Mouse (Mus musculus): Measurements from ENCODE around the gene Camk1g. TPM values are rescaled to one million over a fixed set of nuclear protein-coding genes. Genes with fewer than 3 reads are reported as not detected.
A peak's percentile ranks its signal among the peaks of the same experiment; 100 is the strongest.

The Camk1g gene
- total RNA-seq, 1 experiment from 2014 or later = 0.09 TPM

DNA sequence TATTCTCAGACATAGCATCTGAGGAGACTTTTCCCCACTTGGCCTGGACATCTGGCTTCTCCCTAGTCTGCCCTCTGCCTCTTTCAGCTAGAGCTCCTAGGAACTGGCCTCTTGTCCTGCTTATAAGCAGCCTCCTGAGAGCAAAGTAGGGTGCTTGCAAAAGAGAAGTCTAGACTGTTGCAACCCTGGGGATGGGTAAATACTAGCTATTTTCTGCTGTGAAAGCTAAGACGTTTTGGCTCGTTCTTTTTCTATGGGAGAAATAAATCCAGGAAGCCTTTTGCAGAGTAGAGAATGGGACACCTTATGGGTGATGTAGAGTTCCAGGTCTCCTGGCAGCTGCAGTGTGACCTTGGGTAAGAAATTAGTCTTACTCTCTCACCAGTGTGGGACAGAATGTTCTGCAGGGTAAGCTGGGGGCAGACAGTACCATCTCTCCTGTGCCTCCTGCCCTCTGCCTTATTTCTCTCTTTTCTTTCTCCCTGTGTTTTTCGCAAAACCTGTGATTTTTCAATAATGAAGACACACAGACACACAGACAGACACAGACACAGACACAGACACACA, 59.5 kb downstream of the Camk1g start:
- ATAC-seq (replicated peaks; ENCODE audit: low read depth, poor library complexity, severe bottlenecking) = no peak

DNA sequence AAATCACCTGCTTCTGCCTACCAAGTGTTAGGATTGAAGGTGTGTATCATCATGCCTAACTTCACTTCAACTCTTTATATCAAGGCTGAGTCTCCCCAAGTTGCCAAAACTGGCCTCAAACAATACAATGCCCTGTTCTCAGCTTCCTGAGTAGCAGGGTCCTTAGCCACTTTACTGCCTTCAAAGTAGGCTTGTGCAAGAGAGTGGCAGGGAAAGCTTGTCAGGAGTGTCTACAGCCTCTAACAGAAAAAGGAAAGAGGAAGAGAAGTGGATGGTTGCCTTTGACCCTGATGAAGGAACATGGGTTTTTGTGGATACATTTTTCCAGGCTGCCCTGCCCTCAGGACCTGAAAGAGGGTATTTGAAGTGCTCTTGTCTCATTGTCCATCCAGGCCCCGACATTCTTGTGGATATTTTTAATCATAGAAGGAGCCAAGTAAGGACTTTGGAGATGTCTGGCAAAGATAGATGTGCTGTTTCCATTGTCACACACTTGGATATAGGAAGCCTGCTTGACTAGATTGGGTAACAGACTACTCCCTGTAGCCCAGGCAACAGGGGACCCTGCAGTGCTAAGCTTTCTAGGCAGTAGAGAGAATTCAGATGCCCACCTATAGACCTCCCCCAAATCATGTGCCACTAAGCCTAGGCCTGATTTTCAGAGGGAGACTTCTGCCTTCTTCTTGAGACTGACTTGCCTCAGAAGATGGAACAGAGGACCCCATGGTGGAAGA, 60.1 kb downstream of the Camk1g start:
- ATAC-seq (replicated peaks; ENCODE audit: low read depth, poor library complexity, severe bottlenecking) = peak; percentile 47; the same call in 1 of the 2 replicates

DNA sequence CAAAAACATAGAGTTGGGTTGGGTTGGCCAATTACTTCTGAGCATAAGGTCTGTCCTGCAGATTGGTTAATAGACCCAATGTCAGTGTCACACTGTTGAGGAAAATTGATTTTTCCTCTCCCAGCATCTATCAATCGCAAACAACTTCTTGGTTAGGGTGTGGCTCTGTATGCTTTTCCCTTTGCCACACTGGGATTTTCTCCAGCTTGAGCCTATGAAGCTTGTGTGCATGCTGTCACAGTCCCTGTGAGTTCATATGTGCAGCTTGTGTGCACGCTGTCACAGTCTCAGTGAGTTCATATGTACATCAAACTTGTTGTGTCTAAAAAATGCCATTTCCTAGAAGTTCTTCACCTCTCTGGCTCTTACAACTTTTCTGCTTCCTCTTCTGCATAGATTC, 63.3 kb downstream of the Camk1g start:
- ATAC-seq (replicated peaks; ENCODE audit: low read depth, poor library complexity, severe bottlenecking) = no peak

DNA sequence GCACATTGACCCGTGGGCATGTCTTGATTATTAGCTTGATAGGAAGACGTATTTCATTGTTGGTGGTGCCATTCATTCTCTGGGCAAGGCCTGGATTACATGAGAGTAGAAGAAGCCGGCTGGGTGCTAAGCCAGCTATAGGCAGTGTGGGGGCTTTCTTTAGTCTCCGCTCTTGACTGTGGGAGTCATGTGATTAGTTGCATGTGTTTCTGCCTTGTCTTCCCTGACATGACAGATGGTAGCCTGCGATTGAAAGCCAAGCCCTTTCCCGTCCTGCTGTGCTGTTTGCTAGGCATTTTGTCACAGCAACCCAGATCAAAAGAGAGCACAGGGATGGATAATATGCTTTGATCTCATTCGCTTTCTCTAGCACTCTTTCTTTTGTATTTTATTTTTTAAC, 64.7 kb downstream of the Camk1g start:
- ATAC-seq (replicated peaks; ENCODE audit: low read depth, poor library complexity, severe bottlenecking) = no peak

DNA sequence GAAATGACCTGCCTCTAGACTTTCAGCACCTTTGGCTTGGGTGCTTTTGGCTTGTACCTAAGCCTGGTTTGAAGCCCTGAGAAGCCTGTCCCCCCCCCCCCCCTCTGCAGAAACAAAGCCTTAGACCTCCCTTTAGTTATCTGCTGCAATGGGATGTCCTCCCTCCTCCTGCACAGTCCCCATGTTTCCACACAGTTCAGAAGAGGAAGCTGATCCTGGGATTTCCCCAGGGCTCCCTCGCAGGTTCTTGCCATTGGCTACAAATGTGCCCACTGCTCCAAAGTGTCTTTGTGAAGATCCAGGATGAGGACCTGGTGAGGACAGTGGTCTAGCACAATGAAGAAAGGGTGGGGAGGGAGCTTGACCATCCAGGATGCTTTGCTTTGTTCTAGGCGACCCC, 67.0 kb downstream of the Camk1g start:
- ATAC-seq (replicated peaks; ENCODE audit: low read depth, poor library complexity, severe bottlenecking) = no peak

DNA sequence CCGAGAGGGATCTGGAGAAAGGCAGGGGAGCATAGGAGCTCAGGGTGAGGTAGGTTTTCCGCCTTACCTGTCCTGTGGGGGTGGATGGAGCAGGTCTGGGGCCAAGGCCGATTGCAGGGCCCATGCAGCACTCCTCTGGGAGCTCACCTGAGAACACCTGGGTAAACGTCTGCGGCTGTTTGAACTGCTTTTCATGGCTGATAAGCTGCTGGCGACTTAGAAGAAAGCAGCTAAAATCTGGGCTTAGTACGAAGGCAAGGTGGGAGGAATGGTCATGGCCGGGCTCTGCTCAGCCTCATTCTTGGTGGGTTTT, 68.0 kb downstream of the Camk1g start:
- ATAC-seq (replicated peaks; ENCODE audit: low read depth, poor library complexity, severe bottlenecking) = no peak

DNA sequence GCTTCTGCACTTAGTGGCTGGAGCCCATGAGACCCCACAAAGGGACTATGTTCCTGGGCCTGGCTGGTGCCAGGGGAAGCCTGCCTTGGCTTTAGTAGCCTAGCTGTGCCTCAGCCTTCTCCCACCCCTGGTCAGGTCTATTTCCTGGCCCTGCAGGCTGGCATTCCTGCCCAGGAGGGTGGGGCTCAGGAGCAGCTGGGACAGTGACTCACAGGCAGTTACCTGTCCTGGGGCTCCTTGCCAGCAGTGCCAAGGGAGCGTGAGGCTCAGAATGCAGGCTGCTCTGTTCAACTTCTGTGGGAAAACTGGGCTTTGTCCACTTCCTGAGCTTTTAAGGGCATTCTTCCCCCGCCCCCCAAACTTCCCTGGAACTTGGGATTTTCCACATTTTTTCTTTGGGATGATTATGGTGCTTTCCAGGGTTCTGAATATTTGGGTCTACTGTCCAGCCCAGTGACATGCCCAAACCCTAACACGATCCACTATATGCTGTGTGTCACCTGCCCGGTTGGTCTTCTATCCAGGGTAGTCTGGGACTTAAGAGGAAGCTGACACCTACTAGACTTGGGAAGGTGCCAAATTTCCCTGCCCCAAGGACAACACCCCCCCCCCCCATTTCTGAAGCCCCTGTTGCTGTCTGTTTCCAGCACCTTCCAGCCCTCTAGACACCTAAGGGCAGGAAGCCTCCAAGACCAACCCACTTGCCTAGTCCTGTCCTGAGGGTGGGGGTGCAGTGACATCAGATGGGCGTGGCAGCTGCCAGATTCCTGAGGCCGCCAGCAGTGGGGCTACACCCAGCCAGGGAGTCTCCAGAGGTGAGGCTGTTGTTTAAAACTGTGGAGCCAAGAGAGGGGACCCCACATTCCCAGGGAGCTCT, 68.6 kb downstream of the Camk1g start:
- ATAC-seq (replicated peaks; ENCODE audit: low read depth, poor library complexity, severe bottlenecking) = no peak

DNA sequence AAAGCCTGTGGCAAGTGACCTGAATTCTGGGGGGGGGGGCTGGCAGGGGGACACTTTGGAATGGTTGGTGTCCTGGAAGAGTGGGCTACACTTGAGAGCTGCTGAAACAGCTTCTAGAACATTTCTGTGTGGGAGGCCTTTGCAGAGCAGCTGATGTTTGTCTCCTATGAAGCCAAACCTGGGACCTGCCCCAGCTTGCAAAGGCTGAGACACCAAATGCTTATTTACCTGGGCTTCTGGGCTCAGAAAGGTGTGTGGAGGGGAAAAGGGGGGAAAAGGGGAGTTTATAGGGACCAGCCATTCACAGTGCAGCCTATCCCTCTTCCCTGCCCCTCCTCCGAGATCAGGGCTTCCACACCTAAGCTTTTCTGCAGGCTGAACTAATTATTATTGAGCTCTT, 70.1 kb downstream of the Camk1g start:
- no peak for ATAC-seq (replicated peaks; ENCODE audit: low read depth, poor library complexity, severe bottlenecking)

DNA sequence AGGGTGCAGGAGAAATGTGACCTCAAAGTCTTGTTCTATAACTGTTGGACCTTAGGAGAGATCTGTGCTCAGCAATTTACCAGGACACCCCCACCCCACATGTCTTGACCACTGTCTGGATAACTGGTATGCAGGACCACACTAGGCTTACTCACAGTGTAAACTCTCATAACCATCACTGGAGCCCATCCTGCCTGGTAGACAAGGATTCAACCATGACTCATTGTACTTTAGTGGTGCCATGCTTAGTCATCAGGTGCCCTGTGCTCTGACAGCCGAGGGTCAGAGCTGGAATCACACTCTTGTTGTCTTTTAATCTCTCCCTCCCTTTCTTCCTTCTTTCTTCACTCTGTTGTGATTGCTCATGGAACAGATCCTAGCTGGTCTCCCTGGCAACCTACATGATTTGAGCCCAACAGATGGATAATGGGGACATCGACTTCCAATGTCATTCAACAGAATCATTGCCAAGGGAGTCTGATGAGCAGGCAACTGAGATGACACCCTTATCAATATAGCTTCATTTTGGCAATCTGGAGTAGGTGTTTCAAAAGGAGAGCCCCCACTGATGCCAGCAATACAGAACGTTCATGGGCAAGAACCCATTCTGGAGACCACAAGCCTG, 71.8 kb downstream of the Camk1g start:
- no peak for ATAC-seq (replicated peaks; ENCODE audit: low read depth, poor library complexity, severe bottlenecking)

Other genes starting within 250 kb of the Camk1g start
- 11.9 and 22.1 TPM in 2 replicates for gene Diexf, start 240.0 kb downstream of the Camk1g start, total RNA-seq (2017)
- gene Irf6, start 217.2 kb downstream of the Camk1g start, total RNA-seq (2017) = 1.0 and 1.6 TPM in 2 replicates
- 12.7 and 13.0 TPM in 2 replicates for gene A130010J15Rik, start 202.3 kb downstream of the Camk1g start, total RNA-seq (2017)
- gene Traf3ip3, start 168.6 kb downstream of the Camk1g start, total RNA-seq (2017) = 36.7 and 65.1 TPM in 2 replicates
- gene Lamb3, start 162.6 kb downstream of the Camk1g start, total RNA-seq (2017) = 0.39 and 2.1 TPM in 2 replicates
- gene Hsd11b1, start 106.2 kb downstream of the Camk1g start, total RNA-seq (2017) = 1.4 TPM in 1 of 2 replicates, not detected in the other
- 0.29 and 3.4 TPM in 2 replicates for gene G0s2, start 97.1 kb downstream of the Camk1g start, total RNA-seq (2017)

Measured in common myeloid progenitor, adult 5-6 weeks (primary cell).